Mouse (Mus musculus) cerebellum, adult 2 months (tissue): ENCODE measurements around the gene Lrrc74a. TPM values are rescaled to one million over a fixed set of nuclear protein-coding genes. Genes with fewer than 3 reads are reported as not detected.

Experiments used
- DNase-seq, 2 experiments: peaks; one replicate each; pipeline ENCODE4 v3.0.0; 2021
- H3K27ac ChIP-seq: fragments of 200-500 bp; 2 replicates; pipeline ENCODE4 v1.5.1; 2012; ENCODE audit warnings: low read length, control low read depth, inconsistent platforms; ENCODE audit not compliant: insufficient read depth
- H3K27me3 ChIP-seq: fragments of 200-500 bp; 2 replicates; pipeline ENCODE4 v1.6.1; 2012; ENCODE audit warnings: inconsistent platforms, mild to moderate bottlenecking, low read length, moderate library complexity; ENCODE audit not compliant: control insufficient read depth, insufficient read depth
- H3K4me1 ChIP-seq: fragments of 200-500 bp; 2 replicates; pipeline ENCODE4 v1.6.1; 2011; ENCODE audit warnings: low read length; ENCODE audit not compliant: control insufficient read depth, insufficient read depth
- H3K4me3 ChIP-seq: fragments of 200-500 bp; replicated peaks from 2 replicates; pipeline ENCODE3; 2011; ENCODE audit warnings: mild to moderate bottlenecking, low read depth, low read length, control low read depth; ENCODE audit not compliant: insufficient read depth
- CTCF ChIP-seq: fragments of 200-500 bp; IDR thresholded peaks from 2 replicates; pipeline ENCODE4 v1.5.1; 2011; ENCODE audit warnings: low read depth, mild to moderate bottlenecking, control low read depth, low read length, moderate library complexity, borderline replicate concordance; ENCODE audit not compliant: insufficient read depth
- POLR2A ChIP-seq: fragments of 200-500 bp; IDR thresholded peaks from 2 replicates; pipeline ENCODE4 v1.6.1; 2011; ENCODE audit warnings: low read length, control low read depth, borderline replicate concordance; ENCODE audit not compliant: insufficient read depth
- WGBS: fragments of 180-500 bp; shearing (Covaris S2); methylation state at CpG from one replicate; pipeline ENCODE4 v1.1.7; 2018; 5-methylcytosine and 5-hydroxymethylcytosine counted together
- polyA plus RNA-seq: library from polyadenylated mRNA; depleted of rRNA; stranded (reverse); fragments of >200 nt; gene quantifications from 2 replicates; pipeline ENCODE4 v1.2.3, GENCODE M21; 2012; rRNA removed

The Lrrc74a gene
- polyA plus RNA-seq, 1 experiment: not detected

GRCm38 (mm10) chr12:86808856-86809255 lies 74.7 kb downstream of the Lrrc74a start:
- WGBS: 45% methylated on average over 4 of the region's 4 CpGs
- Histone ChIP-seq H3K27ac (no peak overlapping the region), H3K4me1 (peaks cover 50% of the 10 kb centered on the region), H3K27me3 (no peaks in the 10 kb centered on the region), H3K4me3 (no peak overlapping the region)
- DNase-seq: no peak
- TF ChIP-seq CTCF (no peak), POLR2A (no peak)

- no peak overlapping the region for H3K27ac ChIP-seq
Observed at GRCm38 (mm10) chr12:86810040-86810439, 75.9 kb downstream of the Lrrc74a start.

GRCm38 (mm10) chr12:86810725-86811444 lies 76.7 kb downstream of the Lrrc74a start:
- Histone ChIP-seq H3K4me1 (peaks cover 39% of the 10 kb centered on the region), H3K27ac (peak overlapping the region; percentile 25; the same call in 1 of the 2 replicates), H3K27me3 (no peaks in the 10 kb centered on the region), H3K4me3 (no peak overlapping the region)
- WGBS: 51% methylated on average over 11 of the region's 11 CpGs
- TF ChIP-seq CTCF (no peak), POLR2A (no peak)
- DNase-seq: no peak

More at GRCm38 (mm10) chr12:86810040-86810439, 75.9 kb downstream of the Lrrc74a start:
- no peak for DNase-seq
- no peaks in the 10 kb centered on the region for H3K27me3 ChIP-seq
- H3K4me1 ChIP-seq: peaks cover 39% of the 10 kb centered on the region
- no peak for TF ChIP-seq POLR2A
- TF ChIP-seq CTCF: no peak
- 71% methylated on average over 1 of the region's 1 CpGs for WGBS
- H3K4me3 ChIP-seq: no peak overlapping the region

- no peaks in the 10 kb centered on the region for H3K27me3 ChIP-seq
- no peak overlapping the region for H3K27ac ChIP-seq
- WGBS: 77% methylated on average over 3 of the region's 3 CpGs
- TF ChIP-seq CTCF (no peak), POLR2A (no peak)
- peaks cover 42% of the 10 kb centered on the region for H3K4me1 ChIP-seq
- no peak for DNase-seq
- H3K4me3 ChIP-seq: no peak overlapping the region
Observed at GRCm38 (mm10) chr12:86812782-86813181, 78.6 kb downstream of the Lrrc74a start.

Other genes with a start within 250 kb of the Lrrc74a start
- gene Vash1, start 55.7 kb upstream of the Lrrc74a start, polyA plus RNA-seq: 23.1 and 24.6 TPM in 2 replicates
- gene Angel1, start 7.9 kb upstream of the Lrrc74a start, polyA plus RNA-seq: 23.6 and 23.9 TPM in 2 replicates
- gene Irf2bpl, start 150.4 kb downstream of the Lrrc74a start, polyA plus RNA-seq: 48.6 and 53.9 TPM in 2 replicates
- 122 and 127 TPM in 2 replicates for gene Cipc, start 212.7 kb downstream of the Lrrc74a start, polyA plus RNA-seq